Mouse (Mus musculus) ES-E14 (cell line): ENCODE measurements around the gene Rexo5. TPM values are rescaled to one million over a fixed set of nuclear protein-coding genes. Genes with fewer than 3 reads are reported as not detected.

Experiments
- DNase-seq: peaks from one replicate; pipeline ENCODE4 v3.0.0-alpha.2; 2013; ENCODE audit warnings: low read depth, low spot score
- H3K27ac ChIP-seq: 2 replicates; pipeline ENCODE4 v1.5.1; 2012; ENCODE audit warnings: low read depth, mild to moderate bottlenecking, low read length, moderate library complexity, mixed read lengths; ENCODE audit not compliant: poor library complexity, insufficient read depth, severe bottlenecking
- H3K36me3 ChIP-seq: 2 replicates; pipeline ENCODE4 v1.6.1; 2012; ENCODE audit warnings: mild to moderate bottlenecking, low read length, moderate library complexity, mixed read lengths; ENCODE audit not compliant: control insufficient read depth, poor library complexity, insufficient read depth, severe bottlenecking
- H3K4me1 ChIP-seq, 2 experiments: fragments of 150-350 bp in 1 of 2; sonication (generic) in 1 of 2; 2 replicates each; pipeline ENCODE4 v1.6.1; 2012; ENCODE audit warnings: low read length in 2 of 2, mild to moderate bottlenecking in 1 of 2, mixed read lengths in 1 of 2; ENCODE audit not compliant: control insufficient read depth in 2 of 2, insufficient read depth in 2 of 2, poor library complexity in 1 of 2
- H3K4me3 ChIP-seq, 2 experiments: fragments of 150-350 bp in 1 of 2; sonication (generic) in 1 of 2; 2 replicates each; pipeline ENCODE4 v1.5.1; 2012; ENCODE audit warnings: low read length in 2 of 2, low read depth in 1 of 2, mild to moderate bottlenecking in 1 of 2, mixed read lengths in 1 of 2; ENCODE audit not compliant: insufficient read depth in 1 of 2, poor library complexity in 1 of 2, severe bottlenecking in 1 of 2
- H3K9ac ChIP-seq: 2 replicates; pipeline ENCODE4 v1.6.1; 2012; ENCODE audit warnings: low read depth, mild to moderate bottlenecking, low read length, mixed read lengths; ENCODE audit not compliant: poor library complexity, insufficient read depth, severe bottlenecking
- H3K9me3 ChIP-seq: fragments of 150-350 bp; sonication (generic); 2 replicates; pipeline ENCODE4 v1.6.1; 2012; ENCODE audit warnings: low read depth, mild to moderate bottlenecking, low read length; ENCODE audit not compliant: control insufficient read depth, insufficient read depth
- CHD2 ChIP-seq: IDR thresholded peaks from 2 replicates; pipeline ENCODE4 v1.6.1; 2014; ENCODE audit warnings: mild to moderate bottlenecking, low read depth, low read length, inconsistent platforms
- HCFC1 ChIP-seq: IDR thresholded peaks from 2 replicates; pipeline ENCODE4 v1.6.1; 2012; ENCODE audit warnings: low read length, inconsistent platforms, borderline replicate concordance; ENCODE audit not compliant: insufficient read depth
- MAFK ChIP-seq: IDR thresholded peaks from 2 replicates; pipeline ENCODE4 v1.6.1; 2014; ENCODE audit warnings: mild to moderate bottlenecking, low read depth, low read length, inconsistent platforms; ENCODE audit not compliant: insufficient read depth
- ZC3H11A ChIP-seq: IDR thresholded peaks from 2 replicates; pipeline ENCODE4 v1.6.1; 2012; ENCODE audit warnings: low read depth, mild to moderate bottlenecking, inconsistent platforms, low read length, borderline replicate concordance
- ZNF384 ChIP-seq: IDR thresholded peaks from 2 replicates; pipeline ENCODE4 v1.6.1; 2012; ENCODE audit warnings: low read depth, low read length, inconsistent platforms
- in situ Hi-C, 2 experiments: fragments of 600-800 bp; cut with MboI; formaldehyde crosslinking; loops; one replicate each; pipeline ENCODE4 v1.15.1; 2025; ENCODE audit warnings: low sequenced_read_pairs in 2 of 2, inconsistent platforms in 1 of 2; ENCODE audit not compliant: unreplicated experiment in 2 of 2
- total RNA-seq: library from RNA; depleted of rRNA; stranded (reverse); fragments of 300-350 nt; gene quantifications from 2 replicates; pipeline ENCODE4 v1.2.3, GENCODE M21; 2012

Gene Rexo5
- total RNA-seq, 1 experiment, result 15.3 TPM

- no peak overlapping the region for H3K9ac ChIP-seq
- in situ Hi-C loops, result no loop called here
- no peak overlapping the region for H3K4me3 ChIP-seq
- TF ChIP-seq ZC3H11A, result no peak
- no peak for TF ChIP-seq MAFK
- TF ChIP-seq CHD2, result no peak
- no peak for TF ChIP-seq ZNF384
- TF ChIP-seq HCFC1, result no peak
- no peaks in the 10 kb centered on the region for H3K9me3 ChIP-seq
- H3K4me1 ChIP-seq, result no peaks in the 10 kb centered on the region
- no peak overlapping the region for H3K27ac ChIP-seq
- no peaks in the 10 kb centered on the region for H3K36me3 ChIP-seq
- no peak for DNase-seq
These were observed 43.9 kb upstream of the Rexo5 start for GRCm38 (mm10) chr7:119749942-119750341.

GRCm38 (mm10) chr7:119753696-119754095 lies 40.1 kb upstream of the Rexo5 start:
- no peak overlapping the region for H3K4me3 ChIP-seq
- no peaks in the 10 kb centered on the region for H3K4me1 ChIP-seq
- in situ Hi-C loops, result no loop called here
- TF ChIP-seq ZC3H11A (no peak), CHD2 (no peak), ZNF384 (no peak), HCFC1 (no peak), MAFK (no peak)
- no peak overlapping the region for H3K27ac ChIP-seq
- no peaks in the 10 kb centered on the region for H3K36me3 ChIP-seq
- H3K9ac ChIP-seq, result no peak overlapping the region
- H3K9me3 ChIP-seq, result no peaks in the 10 kb centered on the region
- no peak for DNase-seq

DNA sequence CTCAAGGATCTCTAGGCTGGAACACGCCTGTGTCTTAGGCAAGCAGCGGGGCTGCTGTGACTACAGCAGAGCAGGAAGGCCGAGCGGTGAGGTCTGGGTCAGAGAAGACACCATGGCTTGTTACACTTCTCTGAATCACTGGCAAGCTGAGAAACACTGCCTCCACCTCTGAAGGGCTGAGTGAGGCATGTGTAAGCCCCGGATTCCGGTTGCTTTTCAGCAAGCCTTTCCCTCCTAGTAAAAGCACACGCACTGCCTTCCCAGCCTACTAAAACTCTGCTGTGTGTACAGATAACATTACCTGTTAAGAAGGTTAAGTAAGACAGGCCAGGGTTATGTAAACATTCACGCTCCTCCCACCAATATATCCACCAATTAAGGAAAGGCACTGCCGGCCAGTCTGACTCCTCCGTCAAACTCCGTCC lies 33.3 kb upstream of the Rexo5 start, which contains the start of gene Acsm3:
Gene Acsm3, plus strand, starts transcription at position 397 of the 425 bp plus-strand sequence.
- Histone ChIP-seq H3K4me1 (no peaks in the 10 kb centered on the region), H3K27ac (no peak within 1 kb of the TSS), H3K4me3 (peak within 1 kb of the TSS in 1 of 2 experiments; percentile 34; a peak in 2 of 4 replicates), H3K36me3 (no peaks in the 10 kb centered on the region), H3K9me3 (no peaks in the 10 kb centered on the region), H3K9ac (no peak within 1 kb of the TSS)
- DNase-seq, result no peak
- TF ChIP-seq MAFK (no peak), ZC3H11A (no peak), HCFC1 (no peak), CHD2 (no peak), ZNF384 (no peak)
- in situ Hi-C loops, result no loop called here

DNA sequence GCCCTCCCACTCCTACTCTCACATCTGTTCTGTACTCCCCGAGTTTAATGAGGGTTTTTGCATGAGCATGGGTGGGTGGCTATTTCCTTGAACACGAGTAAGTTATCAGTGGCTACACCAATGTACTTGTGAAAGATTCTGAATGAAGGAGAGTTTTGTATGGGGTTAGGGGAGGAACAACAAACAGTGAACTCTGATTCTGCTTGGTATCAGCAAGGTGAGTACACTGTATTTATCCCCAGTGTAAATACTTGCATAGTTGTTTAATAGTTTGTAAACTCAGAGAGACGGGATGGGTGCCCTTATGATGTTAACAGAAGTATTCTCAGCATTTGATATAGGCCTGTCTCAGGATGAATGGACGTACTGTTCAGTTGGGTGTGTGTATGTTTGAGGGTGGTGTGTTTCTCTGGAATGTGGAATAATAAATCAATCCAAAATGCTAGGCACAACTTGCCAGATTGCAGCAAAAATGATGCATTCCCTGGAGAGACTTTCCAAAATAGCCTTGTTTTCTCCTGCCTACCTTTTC lies 31.6 kb upstream of the Rexo5 start:
- Histone ChIP-seq H3K36me3 (no peaks in the 10 kb centered on the region), H3K4me1 (no peaks in the 10 kb centered on the region), H3K27ac (no peak overlapping the region), H3K9ac (no peak overlapping the region), H3K9me3 (no peaks in the 10 kb centered on the region), H3K4me3 (no peak overlapping the region)
- DNase-seq, result no peak
- in situ Hi-C loops, result no loop called here
- TF ChIP-seq MAFK (no peak), HCFC1 (no peak), CHD2 (no peak), ZNF384 (no peak), ZC3H11A (no peak)

DNA sequence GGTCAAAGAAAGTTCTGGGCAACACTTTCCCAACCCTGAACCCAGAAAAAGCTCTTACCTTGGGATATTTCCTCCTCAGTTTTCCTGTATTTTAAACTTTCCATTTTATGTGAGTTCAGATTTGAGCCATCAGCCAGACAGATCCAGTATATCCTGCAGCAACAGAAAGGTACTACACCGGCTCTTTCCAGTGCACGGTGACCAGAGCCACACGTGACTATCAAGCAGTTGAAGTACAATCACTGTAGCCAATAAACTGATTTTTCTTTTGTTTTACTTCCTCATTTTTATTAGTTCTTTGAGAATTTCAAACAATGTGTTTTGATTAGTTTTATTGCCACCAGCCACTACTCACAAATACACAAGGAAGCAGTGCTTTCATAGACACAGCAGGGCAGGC lies 29.4 kb upstream of the Rexo5 start:
- H3K27ac ChIP-seq, result no peak overlapping the region
- no peak overlapping the region for H3K4me3 ChIP-seq
- no peaks in the 10 kb centered on the region for H3K9me3 ChIP-seq
- H3K36me3 ChIP-seq, result no peaks in the 10 kb centered on the region
- no peak overlapping the region for H3K9ac ChIP-seq
- H3K4me1 ChIP-seq, result no peaks in the 10 kb centered on the region
- in situ Hi-C loops, result no loop called here
- DNase-seq, result no peak
- no peak for TF ChIP-seq ZC3H11A
- TF ChIP-seq HCFC1, result no peak
- no peak for TF ChIP-seq CHD2
- TF ChIP-seq ZNF384, result no peak
- TF ChIP-seq MAFK, result no peak
